Mouse (Mus musculus): ENCODE data around the gene Olfr272. TPM values are rescaled to one million over a fixed set of nuclear protein-coding genes. Genes with fewer than 3 reads are reported as not detected.

Olfr272 gene
- not detected for total RNA-seq (2023)

DNA sequence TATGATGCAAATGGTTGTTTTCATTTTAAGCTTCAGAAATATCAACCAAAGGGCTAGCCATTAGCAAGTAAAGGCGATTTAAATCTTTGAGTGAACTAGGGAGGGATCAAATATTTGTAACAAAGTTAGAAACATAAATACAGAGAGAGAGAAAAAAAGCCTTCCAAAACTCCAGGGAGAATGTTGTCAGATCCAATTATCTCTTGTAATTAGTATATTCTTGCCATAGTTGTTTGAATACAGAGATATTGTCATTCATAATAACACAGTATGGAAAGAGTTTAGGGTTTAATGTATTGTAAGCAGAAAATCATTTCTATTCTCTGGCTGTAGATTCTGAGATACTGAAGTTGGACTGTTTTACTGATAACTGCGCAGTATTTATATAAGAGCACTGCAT lies at the start of gene Olfr272:
Gene Olfr272, minus strand, starts transcription at position 101 of the 400 bp plus-strand sequence.

DNA sequence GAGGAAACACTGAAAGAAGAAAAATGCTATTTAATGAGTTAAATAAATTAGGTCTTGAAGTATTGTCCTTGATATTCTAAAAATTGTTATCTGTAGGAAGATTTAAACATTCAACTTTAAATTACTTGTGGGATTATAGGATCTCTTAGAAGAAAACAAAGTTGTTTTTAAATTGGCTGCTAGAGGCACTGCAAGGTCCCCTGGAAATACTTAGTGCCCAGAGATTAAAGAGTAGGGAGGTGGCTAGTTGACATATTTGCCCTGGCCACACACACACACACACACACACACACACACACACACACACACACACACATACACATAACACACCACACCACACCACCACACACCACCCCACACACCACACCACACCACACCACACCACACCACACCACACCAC lies 45.3 kb upstream of the Olfr272 start, which contains the start of gene Olfr270:
Gene Olfr270, plus strand, starts transcription at position 301 of the 400 bp plus-strand sequence.

Other genes with a start within 250 kb of the Olfr272 start
- gene Olfr275, start 104.6 kb downstream of the Olfr272 start, total RNA-seq (2023), result not detected
- not detected for gene Olfr273, start 59.9 kb downstream of the Olfr272 start, total RNA-seq (2023)
- gene Olfr270, start 45.4 kb upstream of the Olfr272 start, total RNA-seq (2023), result not detected
- gene Nipsnap3a, start 70.1 kb upstream of the Olfr272 start, total RNA-seq (2023), result not detected
- gene Nipsnap3b, start 92.7 kb upstream of the Olfr272 start, total RNA-seq (2023), result 31.0 TPM
- gene Abca1, start 240.7 kb upstream of the Olfr272 start, total RNA-seq (2023), result 19.8 TPM